Mouse (Mus musculus): ENCODE measurements at regions not wholly inside any gene's neighbourhood (a gene's known extent, or its start where the extent isn't known, plus 50 kb on each side); places are given as distances from the start of the nearest gene placed in this dataset.

GRCm38 (mm10) chr2:133432141-133432813 lies 119.7 kb upstream of the Bmp2 start:
- Histone ChIP-seq H3K4me1 (no peaks in the 10 kb centered on the region), H3K9me3 (replicated peaks) (no peaks in the 10 kb centered on the region), H3K4me2 (no peak overlapping the region), H3K9ac (no peak overlapping the region), H3K27me3 (no peaks in the 10 kb centered on the region), H3K36me3 (ENCODE audit: poor library complexity, severe bottlenecking) (no peaks in the 10 kb centered on the region), H3K4me3 (no peak overlapping the region), H3K27ac (no peak overlapping the region)
- WGBS, result 91% methylated on average over 10 of the region's 10 CpGs
- ATAC-seq, result no peak

GRCm38 (mm10) chr2:133436913-133437843 lies 114.8 kb upstream of the Bmp2 start:
- H3K4me2 ChIP-seq, result peak overlapping the region; percentile 43
- H3K27ac ChIP-seq, result no peak overlapping the region
- 58% methylated on average over 22 of the region's 22 CpGs for WGBS
- peak; percentile 62 for ATAC-seq
- no peaks in the 10 kb centered on the region for H3K27me3 ChIP-seq
- no peaks in the 10 kb centered on the region for H3K4me1 ChIP-seq
- no peak overlapping the region for H3K9ac ChIP-seq
- no peak overlapping the region for H3K4me3 ChIP-seq
- H3K9me3 ChIP-seq (replicated peaks), result no peaks in the 10 kb centered on the region
- H3K36me3 ChIP-seq (ENCODE audit: poor library complexity, severe bottlenecking), result no peaks in the 10 kb centered on the region

GRCm38 (mm10) chr2:133438018-133438417 lies 113.9 kb upstream of the Bmp2 start:
- ATAC-seq, result 0 out of 2 replicates have a peak, but pooled peaks have one; percentile 50

GRCm38 (mm10) chr2:133443024-133443423 lies 108.9 kb upstream of the Bmp2 start:
- Histone ChIP-seq H3K9ac (no peak overlapping the region), H3K27ac (no peak overlapping the region), H3K4me2 (no peak overlapping the region), H3K27me3 (no peaks in the 10 kb centered on the region), H3K36me3 (ENCODE audit: poor library complexity, severe bottlenecking) (no peaks in the 10 kb centered on the region), H3K9me3 (replicated peaks) (no peaks in the 10 kb centered on the region), H3K4me3 (no peak overlapping the region), H3K4me1 (no peaks in the 10 kb centered on the region)
- ATAC-seq, result no peak
- 88% methylated on average over 4 of the region's 4 CpGs for WGBS

More at GRCm38 (mm10) chr2:133438018-133438417, 113.9 kb upstream of the Bmp2 start:
- H3K9ac ChIP-seq, result no peak overlapping the region
- WGBS, result 59% methylated on average over 4 of the region's 4 CpGs
- no peak overlapping the region for H3K27ac ChIP-seq
- H3K36me3 ChIP-seq (ENCODE audit: poor library complexity, severe bottlenecking), result no peaks in the 10 kb centered on the region
- H3K4me3 ChIP-seq, result no peak overlapping the region
- H3K4me1 ChIP-seq, result no peaks in the 10 kb centered on the region
- H3K27me3 ChIP-seq, result no peaks in the 10 kb centered on the region
- no peaks in the 10 kb centered on the region for H3K9me3 ChIP-seq (replicated peaks)
- no peak overlapping the region for H3K4me2 ChIP-seq

- Histone ChIP-seq H3K4me2 (no peak overlapping the region), H3K4me1 (no peaks in the 10 kb centered on the region), H3K9me3 (replicated peaks) (no peaks in the 10 kb centered on the region), H3K4me3 (no peak overlapping the region), H3K27me3 (no peaks in the 10 kb centered on the region), H3K36me3 (ENCODE audit: poor library complexity, severe bottlenecking) (no peaks in the 10 kb centered on the region), H3K9ac (no peak overlapping the region), H3K27ac (no peak overlapping the region)
- 81% methylated on average over 2 of the region's 2 CpGs for WGBS
- ATAC-seq, result no peak
Observed at GRCm38 (mm10) chr2:133443490-133443889, 108.5 kb upstream of the Bmp2 start.

- H3K4me3 ChIP-seq, result no peak overlapping the region
- no peak overlapping the region for H3K27ac ChIP-seq
- no peaks in the 10 kb centered on the region for H3K4me1 ChIP-seq
- no peaks in the 10 kb centered on the region for H3K27me3 ChIP-seq
- H3K9ac ChIP-seq, result no peak overlapping the region
- no peak overlapping the region for H3K4me2 ChIP-seq
- H3K36me3 ChIP-seq (ENCODE audit: poor library complexity, severe bottlenecking), result no peaks in the 10 kb centered on the region
- no peak for ATAC-seq
- H3K9me3 ChIP-seq (replicated peaks), result no peaks in the 10 kb centered on the region
- WGBS, result 92% methylated on average over 6 of the region's 6 CpGs
Observed at GRCm38 (mm10) chr2:133452947-133453346, 99.0 kb upstream of the Bmp2 start.

- 76% methylated on average over 7 of the region's 7 CpGs for WGBS
- no peak overlapping the region for H3K9ac ChIP-seq
- H3K27ac ChIP-seq, result no peak overlapping the region
- no peak overlapping the region for H3K4me2 ChIP-seq
- no peaks in the 10 kb centered on the region for H3K36me3 ChIP-seq (ENCODE audit: poor library complexity, severe bottlenecking)
- ATAC-seq, result no peak
- no peaks in the 10 kb centered on the region for H3K4me1 ChIP-seq
- H3K9me3 ChIP-seq (replicated peaks), result no peaks in the 10 kb centered on the region
- H3K4me3 ChIP-seq, result no peak overlapping the region
- H3K27me3 ChIP-seq, result no peaks in the 10 kb centered on the region
Observed at GRCm38 (mm10) chr2:133455484-133456170, 96.3 kb upstream of the Bmp2 start.

- no peak overlapping the region for H3K4me3 ChIP-seq
- H3K9ac ChIP-seq, result no peak overlapping the region
- no peak overlapping the region for H3K4me2 ChIP-seq
- H3K27ac ChIP-seq, result no peak overlapping the region
- H3K4me1 ChIP-seq, result no peaks in the 10 kb centered on the region
- ATAC-seq, result no peak
- H3K36me3 ChIP-seq (ENCODE audit: poor library complexity, severe bottlenecking), result no peaks in the 10 kb centered on the region
- H3K9me3 ChIP-seq (replicated peaks), result no peaks in the 10 kb centered on the region
- WGBS, result 90% methylated on average over 2 of the region's 2 CpGs
- no peaks in the 10 kb centered on the region for H3K27me3 ChIP-seq
Observed at GRCm38 (mm10) chr2:133456785-133457184, 95.2 kb upstream of the Bmp2 start.

- no peaks in the 10 kb centered on the region for H3K27me3 ChIP-seq
- H3K36me3 ChIP-seq (ENCODE audit: poor library complexity, severe bottlenecking), result no peaks in the 10 kb centered on the region
- no peak overlapping the region for H3K4me3 ChIP-seq
- WGBS, result 51% methylated on average over 2 of the region's 2 CpGs
- no peak overlapping the region for H3K9ac ChIP-seq
- no peak for ATAC-seq
- H3K9me3 ChIP-seq (replicated peaks), result no peaks in the 10 kb centered on the region
- no peaks in the 10 kb centered on the region for H3K4me1 ChIP-seq
- H3K4me2 ChIP-seq, result no peak overlapping the region
- H3K27ac ChIP-seq, result no peak overlapping the region
Observed at GRCm38 (mm10) chr2:133458735-133459134, 93.2 kb upstream of the Bmp2 start.

GRCm38 (mm10) chr2:133460814-133461213 lies 91.1 kb upstream of the Bmp2 start:
- WGBS, result 82% methylated on average over 7 of the region's 7 CpGs
- H3K9me3 ChIP-seq (replicated peaks), result no peaks in the 10 kb centered on the region
- ATAC-seq, result no peak
- no peaks in the 10 kb centered on the region for H3K4me1 ChIP-seq
- H3K27ac ChIP-seq, result no peak overlapping the region
- H3K4me3 ChIP-seq, result no peak overlapping the region
- no peaks in the 10 kb centered on the region for H3K27me3 ChIP-seq
- no peaks in the 10 kb centered on the region for H3K36me3 ChIP-seq (ENCODE audit: poor library complexity, severe bottlenecking)
- H3K4me2 ChIP-seq, result no peak overlapping the region
- H3K9ac ChIP-seq, result no peak overlapping the region

- no peak overlapping the region for H3K9ac ChIP-seq
- ATAC-seq, result no peak
- WGBS, result 89% methylated on average over 2 of the region's 2 CpGs
- no peak overlapping the region for H3K27ac ChIP-seq
- H3K9me3 ChIP-seq (replicated peaks), result no peaks in the 10 kb centered on the region
- H3K36me3 ChIP-seq (ENCODE audit: poor library complexity, severe bottlenecking), result no peaks in the 10 kb centered on the region
- no peaks in the 10 kb centered on the region for H3K4me1 ChIP-seq
- H3K4me3 ChIP-seq, result no peak overlapping the region
- no peak overlapping the region for H3K4me2 ChIP-seq
- no peaks in the 10 kb centered on the region for H3K27me3 ChIP-seq
Observed at GRCm38 (mm10) chr2:133462378-133462777, 89.6 kb upstream of the Bmp2 start.
